Mouse (Mus musculus) testis, adult 2 months (tissue): Measurements from ENCODE around the gene Fam83g. TPM values are rescaled to one million over a fixed set of nuclear protein-coding genes. Genes with fewer than 3 reads are reported as not detected.

Experiments used
- H3K27ac ChIP-seq: fragments of 200-500 bp; 2 replicates; pipeline ENCODE4 v1.5.1; 2012; ENCODE audit warnings: low read depth, low read length; ENCODE audit not compliant: control insufficient read depth, insufficient read depth
- H3K27me3 ChIP-seq: fragments of 200-500 bp; 2 replicates; pipeline ENCODE4 v1.6.1; 2012; ENCODE audit warnings: mild to moderate bottlenecking, low read length, moderate library complexity; ENCODE audit not compliant: control insufficient read depth, insufficient read depth
- H3K36me3 ChIP-seq: fragments of 200-500 bp; 2 replicates; pipeline ENCODE4 v1.6.1; 2012; ENCODE audit warnings: mild to moderate bottlenecking, low read length; ENCODE audit not compliant: control insufficient read depth, insufficient read depth
- H3K4me1 ChIP-seq: fragments of 200-500 bp; 2 replicates; pipeline ENCODE4 v1.6.1; 2012; ENCODE audit warnings: low read length; ENCODE audit not compliant: control insufficient read depth, insufficient read depth
- H3K4me3 ChIP-seq: fragments of 200-500 bp; 2 replicates; pipeline ENCODE4 v1.5.1; 2012; ENCODE audit warnings: low read depth, mild to moderate bottlenecking, low read length, moderate library complexity, mixed read lengths; ENCODE audit not compliant: control insufficient read depth
- CTCF ChIP-seq: fragments of 200-500 bp; IDR thresholded peaks from 2 replicates; pipeline ENCODE4 v1.5.1; 2012; ENCODE audit warnings: low read depth, mild to moderate bottlenecking, inconsistent platforms, low read length, moderate library complexity; ENCODE audit not compliant: control insufficient read depth, insufficient read depth, insufficient replicate concordance
- POLR2A ChIP-seq: fragments of 200-500 bp; IDR thresholded peaks from 2 replicates; pipeline ENCODE4 v1.6.1; 2012; ENCODE audit warnings: low read depth, mild to moderate bottlenecking, inconsistent platforms, low read length, moderate library complexity; ENCODE audit not compliant: control insufficient read depth
- polyA plus RNA-seq: library from polyadenylated mRNA; depleted of rRNA; stranded (reverse); fragments of >200 nt; gene quantifications from 2 replicates; pipeline ENCODE4 v1.2.3, GENCODE M21; 2012

The Fam83g gene
- polyA plus RNA-seq, 1 experiment, result 1.3 TPM

- H3K27me3 ChIP-seq, result no peaks in the 10 kb centered on the region
- H3K36me3 ChIP-seq, result no peaks in the 10 kb centered on the region
- peak overlapping the region; percentile 58; the same call in 1 of the 2 replicates for H3K27ac ChIP-seq
- H3K4me1 ChIP-seq, result no peaks in the 10 kb centered on the region; the same call in 1 of the 2 replicates
- no peak overlapping the region for H3K4me3 ChIP-seq
- no peak for TF ChIP-seq POLR2A
- no peak for TF ChIP-seq CTCF
Measured at GRCm38 (mm10) chr11:61713157-61713855, 29.4 kb downstream of the Fam83g start.

- TF ChIP-seq POLR2A (no peak), CTCF (peak; percentile 89; the same call in 1 of the 2 replicates)
- no peaks in the 10 kb centered on the region for H3K36me3 ChIP-seq
- no peaks in the 10 kb centered on the region for H3K27me3 ChIP-seq
- H3K4me3 ChIP-seq, result no peak overlapping the region
- H3K27ac ChIP-seq, result no peak overlapping the region
- H3K4me1 ChIP-seq, result no peaks in the 10 kb centered on the region; the same call in 1 of the 2 replicates
Measured at GRCm38 (mm10) chr11:61714346-61715117, 30.6 kb downstream of the Fam83g start.

GRCm38 (mm10) chr11:61715130-61715529 is 31.2 kb downstream of the Fam83g start:
- TF ChIP-seq POLR2A (no peak), CTCF (no peak)
- no peaks in the 10 kb centered on the region for H3K27me3 ChIP-seq

GRCm38 (mm10) chr11:61717990-61718389 is 34.1 kb downstream of the Fam83g start:
- Histone ChIP-seq H3K36me3 (no peaks in the 10 kb centered on the region), H3K4me3 (no peak overlapping the region), H3K27me3 (no peaks in the 10 kb centered on the region), H3K27ac (no peak overlapping the region), H3K4me1 (no peaks in the 10 kb centered on the region; the same call in 1 of the 2 replicates)
- no peak for TF ChIP-seq CTCF
- TF ChIP-seq POLR2A, result no peak

More at GRCm38 (mm10) chr11:61715130-61715529, 31.2 kb downstream of the Fam83g start:
- Histone ChIP-seq H3K4me3 (no peak overlapping the region), H3K36me3 (no peaks in the 10 kb centered on the region), H3K4me1 (no peaks in the 10 kb centered on the region; the same call in 1 of the 2 replicates), H3K27ac (no peak overlapping the region)

GRCm38 (mm10) chr11:61719387-61719786 is 35.5 kb downstream of the Fam83g start:
- Histone ChIP-seq H3K27me3 (no peaks in the 10 kb centered on the region), H3K4me1 (no peaks in the 10 kb centered on the region; the same call in 1 of the 2 replicates), H3K36me3 (no peaks in the 10 kb centered on the region), H3K27ac (no peak overlapping the region), H3K4me3 (no peak overlapping the region)
- TF ChIP-seq CTCF (0 out of 2 replicates have a peak, but pooled peaks have one; percentile 9), POLR2A (no peak)

- H3K27ac ChIP-seq, result no peak overlapping the region
- H3K27me3 ChIP-seq, result no peaks in the 10 kb centered on the region
- H3K4me1 ChIP-seq, result no peaks in the 10 kb centered on the region; the same call in 1 of the 2 replicates
- TF ChIP-seq POLR2A (no peak), CTCF (no peak)
- no peaks in the 10 kb centered on the region for H3K36me3 ChIP-seq
- H3K4me3 ChIP-seq, result no peak overlapping the region
Measured at GRCm38 (mm10) chr11:61719826-61720225, 35.9 kb downstream of the Fam83g start.

GRCm38 (mm10) chr11:61720636-61721035 is 36.7 kb downstream of the Fam83g start, which contains the start of gene Slc5a10:
Gene Slc5a10 (minus strand): TSS chr11:61720826.
- no peaks in the 10 kb centered on the region for H3K36me3 ChIP-seq
- H3K27me3 ChIP-seq, result no peaks in the 10 kb centered on the region
- H3K27ac ChIP-seq, result no peak within 1 kb of the TSS
- TF ChIP-seq POLR2A (no peak), CTCF (no peak)
- no peaks in the 10 kb centered on the region for H3K4me1 ChIP-seq
- no peak within 1 kb of the TSS for H3K4me3 ChIP-seq
